In the genomic region with DNA sequence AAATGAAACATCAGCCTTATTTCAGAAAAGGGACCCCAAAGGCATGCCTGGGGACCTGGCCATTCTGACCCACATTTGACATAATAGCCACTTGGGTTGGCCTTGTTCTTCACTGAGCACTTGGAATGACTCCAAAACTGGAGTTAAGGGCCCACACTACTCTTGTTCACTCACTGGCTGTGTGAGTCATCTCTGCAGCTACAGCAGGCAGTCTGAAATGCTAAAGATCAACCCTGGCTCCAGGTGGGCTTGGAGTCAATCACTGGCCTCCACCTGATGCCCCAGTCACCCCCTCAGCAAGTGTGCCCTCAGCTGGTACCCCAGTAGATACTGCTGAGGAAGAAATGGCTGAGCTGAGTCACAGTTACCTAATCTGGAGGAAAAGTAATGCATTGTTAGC, we compare ENCODE assay signal across 14 mouse cellular contexts.
DNase-seq lines count a peak whose midpoint lies in the region; ATAC-seq and TF ChIP-seq lines count a peak whose summit lies in the region.
"Had no signal": no experiment of that assay in that cellular context is flagged by ENCODE, and none has a peak within 500 bp of the region (broad histone marks: within the 10 kb centered on the region; RNA-seq: fewer than 3 reads in every experiment).

No protein-coding gene starts in this region.

- H3K4me2 ChIP-seq in hindbrain, postnatal 0 days (ENCODE audit: low read depth, low read length) = no peak overlapping the region
- no peak overlapping the region for H3K4me2 ChIP-seq in hindbrain, embryonic 11.5 days (replicated peaks; ENCODE audit: low read depth, low read length)
- H3K4me2 ChIP-seq: embryonic facial prominence, embryonic 15.5 days; limb, embryonic 12.5 days; neural tube, embryonic 15.5 days had no signal

- no peak overlapping the region for H3K9ac ChIP-seq in hindbrain, postnatal 0 days (replicated peaks; ENCODE audit: low read length)
- H3K9ac ChIP-seq in hindbrain, embryonic 11.5 days (ENCODE audit: low read depth, low read length) = no peak overlapping the region
- H3K9ac ChIP-seq: embryonic facial prominence, embryonic 15.5 days; limb, embryonic 12.5 days; neural tube, embryonic 15.5 days had no signal

- no peak overlapping the region for H3K4me3 ChIP-seq in hindbrain, postnatal 0 days (ENCODE audit: low read length)
- no peak overlapping the region for H3K4me3 ChIP-seq in hindbrain, embryonic 11.5 days (ENCODE audit: low read depth, low read length)
- H3K4me3 ChIP-seq: embryonic facial prominence, embryonic 15.5 days; limb, embryonic 12.5 days; neural tube, embryonic 15.5 days had no signal

- CTCF ChIA-PET in Patski (lab: Charles Lee) = interaction anchor here (1.1 to 1.3 kb wide), 2 partner anchors 10 to 20 kb away, joined by 4 to 5 read pairs; no protein-coding TSS in a partner anchor

- no peaks in the 10 kb centered on the region for H3K27me3 ChIP-seq in hindbrain, postnatal 0 days (ENCODE audit: insufficient read depth, low read length)
- H3K27me3 ChIP-seq in hindbrain, embryonic 11.5 days (ENCODE audit: control insufficient read depth, insufficient read depth, low read length) = no peaks in the 10 kb centered on the region
- no peaks in the 10 kb centered on the region for H3K27me3 ChIP-seq in Patski
- H3K27me3 ChIP-seq: embryonic facial prominence, embryonic 15.5 days; neural tube, embryonic 15.5 days had no signal

- in situ Hi-C loops in Patski (cut with MboI; ENCODE audit: low pct_unique_long_range_greater_than_20kb) = no loop called here

- peak overlapping the region; percentile 20; the same call in 1 of the 2 replicates for H3K27ac ChIP-seq in hindbrain, postnatal 0 days
- no peak overlapping the region for H3K27ac ChIP-seq in hindbrain, embryonic 11.5 days (ENCODE audit: low read depth, low read length)
- H3K27ac ChIP-seq: embryonic facial prominence, embryonic 15.5 days; limb, embryonic 12.5 days; neural tube, embryonic 15.5 days had no signal

- POLR2A ChIA-PET in Patski (lab: Charles Lee) = no interaction called here

- H3K4me1 ChIP-seq in hindbrain, postnatal 0 days (ENCODE audit: insufficient read depth, low read length) = peaks cover 5% of the 10 kb centered on the region; the same call in 1 of the 2 replicates
- H3K4me1 ChIP-seq in hindbrain, embryonic 11.5 days (replicated peaks; ENCODE audit: control insufficient read depth, insufficient read depth, low read length) = no peaks in the 10 kb centered on the region

- no peak for TF ChIP-seq CTCF in hindbrain, postnatal 0 days (IDR thresholded peaks at IDR 0.05; ENCODE audit: low read depth)
- TF ChIP-seq CTCF in Patski (IDR thresholded peaks at IDR 0.05) = no peak

- no peaks in the 10 kb centered on the region for H3K36me3 ChIP-seq in hindbrain, postnatal 0 days (ENCODE audit: insufficient read depth, low read length)
- no peaks in the 10 kb centered on the region for H3K36me3 ChIP-seq in hindbrain, embryonic 11.5 days (ENCODE audit: control insufficient read depth, insufficient read depth, low read length)
- H3K36me3 ChIP-seq: embryonic facial prominence, embryonic 15.5 days; limb, embryonic 12.5 days; neural tube, embryonic 15.5 days had no signal

- no peak for ATAC-seq in hindbrain, postnatal 0 days
- ATAC-seq in hindbrain, embryonic 11.5 days (ENCODE audit: low FRiP score) = no peak
- peak; percentile 70 for ATAC-seq in Patski
- ATAC-seq in megakaryocyte-erythroid progenitor cell, adult 5-6 weeks (replicated peaks; ENCODE audit: low FRiP score, low TSS enrichment, poor library complexity, severe bottlenecking) = no peak
- ATAC-seq: CD4-positive, CD25-positive, alpha-beta regulatory T cell, adult 4 months; hindbrain, embryonic 16.5 days had no signal

- peak; percentile 28 for DNase-seq in cerebellum, adult 8-10 months
- DNase-seq in cerebellum, adult 11 months = no peak
- DNase-seq in hindbrain, postnatal 0 days (ENCODE audit: low spot score) = peak; percentile 45
- DNase-seq in hindbrain, embryonic 11.5 days (ENCODE audit: low spot score) = no peak
- peak; percentile 33 for DNase-seq in 3134 (ENCODE audit: extremely low read depth, insufficient read length, low spot score)
- DNase-seq in Patski (ENCODE audit: low read depth, low spot score) = peak; percentile 43
- DNase-seq in embryo, embryonic 11 days = no peak
- DNase-seq: thymus, postnatal 25 days had no signal

- no peaks in the 10 kb centered on the region for H3K9me3 ChIP-seq in hindbrain, postnatal 0 days (ENCODE audit: low read length)
- H3K9me3 ChIP-seq in hindbrain, embryonic 11.5 days (ENCODE audit: control insufficient read depth, low read length) = no peaks in the 10 kb centered on the region
- H3K9me3 ChIP-seq: embryonic facial prominence, embryonic 15.5 days; limb, embryonic 12.5 days; neural tube, embryonic 15.5 days had no signal

Comparison
In these comparisons a context has a peak if more than half of its experiments do, and no peak if none do; other contexts are left out.
1. DNase-seq: peak in cerebellum, adult 8-10 months (single experiment), hindbrain, postnatal 0 days (single experiment), 3134 (single experiment) and Patski (single experiment); none in cerebellum, adult 11 months (single experiment), hindbrain, embryonic 11.5 days (single experiment) and embryo, embryonic 11 days (single experiment).